Mouse (Mus musculus): Measurements from ENCODE around the gene G430095P16Rik.

- no peak for TF ChIP-seq GATA1 (IDR thresholded peaks at IDR 0.05; ENCODE audit: borderline replicate concordance, low read length)
- no peak for TF ChIP-seq FLI1 (IDR thresholded peaks at IDR 0.05; ENCODE audit: low read length)
Observed at GRCm38 (mm10) chr8:84681476-84681875, 41.3 kb upstream of the G430095P16Rik start.
